Mouse (Mus musculus) spleen, postnatal 36 days (tissue): ENCODE results near the gene Chrm3.
A peak's percentile ranks its signal among the peaks of the same experiment; 100 is the strongest.

Experiments used
- DNase-seq, 2 experiments: peaks; one replicate each; pipeline ENCODE4 v3.0.0; 2022; ENCODE audit warnings: low spot score in 2 of 2, mixed read lengths in 1 of 2

Chrm3 gene

DNA sequence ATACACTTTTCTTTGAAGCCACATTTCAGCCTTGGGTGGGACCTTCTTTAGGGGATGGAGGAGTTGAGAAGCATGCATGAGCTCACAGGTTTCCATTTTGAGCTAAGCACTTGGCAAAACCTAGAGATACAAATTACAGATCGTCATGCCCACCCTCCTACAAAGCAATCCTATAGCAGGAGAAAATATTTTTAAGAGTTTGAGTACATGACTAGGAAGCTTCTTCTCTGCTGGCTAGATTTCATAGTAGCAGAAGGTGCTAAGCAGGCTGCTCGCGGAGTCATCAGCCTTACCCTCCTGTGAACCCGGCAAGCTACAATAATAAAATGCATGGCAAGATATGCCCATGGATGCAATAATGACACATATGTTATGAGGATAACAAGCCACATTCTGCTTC is 124.4 kb downstream of the Chrm3 start:
- no peak for DNase-seq

DNA sequence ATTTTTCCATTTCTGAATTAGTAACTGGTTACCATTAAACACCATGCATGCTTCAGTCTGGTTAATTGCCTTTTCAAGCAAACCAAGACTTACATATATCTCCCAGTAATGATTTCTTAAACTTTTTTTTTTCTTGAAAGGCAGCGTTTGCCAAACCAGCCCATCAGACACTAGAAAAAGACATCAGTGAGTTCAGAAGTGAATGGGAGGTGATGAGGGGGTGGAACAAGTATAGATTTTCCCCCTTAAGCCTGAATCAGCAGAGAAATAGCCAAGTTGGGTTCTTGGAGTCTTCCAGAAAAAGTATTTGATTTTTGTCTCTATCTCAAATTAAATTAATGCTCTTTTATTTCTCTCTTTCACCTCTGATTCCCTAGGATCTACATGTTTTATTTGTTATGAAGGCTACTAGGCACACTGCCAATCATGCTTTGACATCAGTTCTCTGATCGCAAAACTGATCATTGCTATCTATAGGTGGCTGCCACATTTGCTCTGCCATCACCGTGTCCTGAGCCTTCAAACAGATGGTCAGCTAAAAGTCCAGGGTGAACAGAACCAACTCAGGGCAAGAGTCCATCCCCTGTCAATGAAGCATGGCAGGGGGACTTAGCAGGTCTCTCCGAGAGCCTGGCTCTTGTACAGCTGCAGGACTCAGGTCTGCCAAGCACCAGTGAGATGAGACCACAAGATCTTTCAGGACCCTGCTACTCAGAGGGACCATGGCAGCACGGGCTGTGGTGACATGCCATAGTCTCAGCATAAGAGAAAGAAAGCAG is 125.1 kb downstream of the Chrm3 start:
- no peak for DNase-seq

DNA sequence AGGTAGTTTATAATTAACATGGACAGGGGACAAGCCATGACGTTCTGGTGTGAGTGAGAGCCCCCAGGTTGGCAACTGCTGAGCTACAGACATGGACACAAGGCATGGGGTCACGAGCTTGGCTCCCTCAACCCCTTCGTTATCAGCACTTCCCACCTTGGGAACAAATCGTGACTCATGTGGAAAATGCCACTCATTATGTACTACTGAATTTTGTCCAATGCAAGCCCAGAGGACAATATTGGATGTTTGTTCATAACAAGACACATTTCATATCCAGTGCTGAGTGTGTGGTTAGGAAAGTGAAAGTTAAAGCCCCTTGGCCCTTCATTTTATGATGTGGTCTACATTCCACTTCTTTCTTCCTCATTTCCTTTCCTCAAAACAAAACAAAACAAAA is 140.2 kb downstream of the Chrm3 start:
- DNase-seq = no peak

DNA sequence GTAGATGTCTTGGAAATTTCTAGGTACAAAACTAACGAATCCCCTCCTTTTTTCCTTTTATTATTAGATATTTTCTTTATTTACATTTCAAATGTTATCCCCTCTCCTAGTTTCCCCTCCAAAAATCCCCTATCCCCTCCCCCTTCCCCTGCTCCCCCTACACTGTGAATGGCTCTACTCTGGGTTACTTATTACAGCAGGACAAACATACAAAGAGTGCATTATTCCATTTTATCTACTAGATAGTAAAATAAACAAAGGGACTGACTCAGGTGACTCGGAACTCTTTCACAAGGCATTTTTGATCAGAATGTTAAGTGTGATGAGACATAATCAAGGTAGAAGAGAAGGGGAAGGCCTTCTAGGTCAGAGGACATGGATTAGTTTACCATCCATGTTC is 148.5 kb downstream of the Chrm3 start:
- DNase-seq = no peak

DNA sequence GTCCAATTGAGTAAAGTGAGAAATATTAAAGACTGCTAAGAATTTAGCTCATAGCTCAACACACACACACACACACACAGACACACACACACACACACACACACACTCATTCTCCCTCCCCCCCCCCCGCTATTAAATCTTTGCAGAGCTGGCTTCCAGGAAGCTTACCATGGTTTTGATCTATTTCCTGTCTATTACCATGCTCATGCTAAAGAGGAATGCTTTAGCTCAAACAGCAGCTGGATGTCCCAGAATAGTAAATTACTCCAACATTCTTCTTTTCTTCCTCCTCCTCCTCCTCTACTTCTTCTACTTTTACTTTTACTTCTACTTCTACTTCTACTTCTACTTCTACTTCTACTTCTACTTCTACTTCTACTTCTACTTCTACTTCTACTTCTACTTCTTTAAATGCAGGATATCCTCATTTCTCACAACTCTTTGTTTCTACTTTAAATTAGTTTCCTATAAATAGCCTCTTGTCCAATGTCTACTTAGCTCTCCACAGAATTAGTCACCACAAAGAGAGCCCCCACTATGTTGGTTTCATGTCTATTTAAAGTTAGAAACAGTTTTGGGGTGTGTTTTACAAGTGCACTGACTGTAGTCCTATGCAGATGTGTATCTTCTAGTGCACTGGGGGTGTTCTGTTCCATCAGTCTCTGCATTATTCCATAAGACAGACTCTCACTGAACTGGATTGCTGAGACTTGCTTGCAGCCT is 150.0 kb downstream of the Chrm3 start:
- peak; percentile 18 to 40 for DNase-seq

DNA sequence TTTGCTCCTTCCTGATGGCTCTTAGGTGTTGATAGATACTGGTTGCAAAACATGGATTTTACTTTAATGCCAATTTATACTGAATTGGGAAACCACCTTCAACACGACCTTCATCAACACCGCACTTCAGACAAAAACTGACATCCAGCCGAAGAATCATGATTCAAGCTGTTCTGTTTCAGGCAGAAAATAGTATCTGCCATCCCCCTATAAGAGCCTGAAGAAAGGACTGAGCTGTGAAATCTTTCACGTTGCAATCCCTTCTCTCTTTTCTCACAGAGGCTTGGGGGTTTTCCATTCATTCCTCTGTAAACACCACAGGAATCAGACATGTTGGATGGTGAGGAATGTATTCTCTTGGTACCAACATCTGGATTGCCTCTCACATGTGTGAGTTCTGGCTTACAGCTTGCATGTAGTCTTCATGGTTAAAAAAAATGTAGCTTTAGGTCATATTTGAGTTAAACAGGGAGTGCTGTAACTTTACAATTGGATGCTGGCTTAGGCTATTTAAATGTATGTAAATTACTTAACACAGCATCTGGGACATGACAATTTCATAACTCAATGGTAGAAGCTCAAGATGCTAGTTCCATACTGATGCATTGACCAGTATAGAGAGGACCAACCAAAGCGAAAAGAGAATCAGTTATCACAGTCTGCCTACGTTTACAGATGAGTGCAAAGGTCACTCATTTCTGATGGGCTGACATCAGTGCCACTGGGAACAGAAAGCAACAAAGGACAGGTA is 161.3 kb downstream of the Chrm3 start:
- DNase-seq = no peak

DNA sequence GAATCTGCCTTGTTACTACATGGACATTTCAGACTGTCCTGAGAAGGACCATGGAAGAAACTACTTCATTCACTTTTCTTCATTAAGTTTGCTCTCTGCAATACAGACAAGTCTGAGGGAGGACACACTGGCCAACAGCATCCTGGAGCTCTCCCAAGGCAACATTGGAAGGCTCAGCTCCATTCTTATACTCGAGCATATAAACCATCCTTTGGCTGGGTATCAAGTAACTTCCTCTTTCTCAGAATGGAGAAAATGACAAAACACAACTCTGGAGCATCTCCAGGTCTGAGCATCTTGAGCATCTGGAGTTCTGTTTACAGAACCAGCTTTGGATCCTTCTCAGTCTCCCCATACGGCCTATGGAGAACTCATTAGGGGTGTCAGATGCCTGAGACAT is 170.8 kb downstream of the Chrm3 start:
- no peak for DNase-seq

DNA sequence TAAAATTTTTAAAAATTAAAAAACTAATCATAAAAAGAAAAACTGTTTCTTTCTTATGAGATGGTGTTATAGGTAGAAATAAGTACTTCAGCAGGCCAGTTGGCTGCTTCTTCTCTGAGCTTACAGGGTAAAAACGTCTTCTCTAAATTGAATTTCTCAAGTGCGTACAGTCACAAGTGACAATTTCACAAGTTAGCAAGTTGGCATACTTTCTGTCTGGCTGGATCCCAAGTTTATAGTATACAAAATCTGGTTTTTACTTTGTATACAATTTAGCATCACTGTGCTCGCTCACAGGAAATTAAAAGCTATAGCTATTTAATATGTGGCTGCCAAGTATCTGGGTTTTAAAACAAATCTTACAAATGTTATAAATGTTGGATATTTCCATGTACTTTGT is 172.7 kb downstream of the Chrm3 start:
- no peak for DNase-seq

DNA sequence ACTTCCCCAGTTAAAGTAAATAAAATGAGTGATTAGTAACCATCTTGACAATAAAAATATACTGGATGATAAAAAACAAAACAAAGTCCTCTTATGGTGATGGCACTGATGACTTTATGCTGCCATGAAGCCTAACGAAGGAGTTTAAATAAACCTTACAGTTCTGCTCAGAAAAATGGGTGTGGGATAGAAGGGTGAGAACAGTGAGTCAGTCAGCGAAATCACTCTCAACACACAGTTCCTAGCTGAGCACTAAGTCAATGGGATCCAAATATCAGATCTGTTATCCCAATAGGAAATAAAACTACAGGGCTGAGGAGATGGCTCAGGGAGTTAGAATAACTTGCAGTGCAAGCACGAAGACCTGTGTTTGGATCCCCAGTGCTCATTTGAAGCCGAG is 176.8 kb downstream of the Chrm3 start:
- no peak for DNase-seq

DNA sequence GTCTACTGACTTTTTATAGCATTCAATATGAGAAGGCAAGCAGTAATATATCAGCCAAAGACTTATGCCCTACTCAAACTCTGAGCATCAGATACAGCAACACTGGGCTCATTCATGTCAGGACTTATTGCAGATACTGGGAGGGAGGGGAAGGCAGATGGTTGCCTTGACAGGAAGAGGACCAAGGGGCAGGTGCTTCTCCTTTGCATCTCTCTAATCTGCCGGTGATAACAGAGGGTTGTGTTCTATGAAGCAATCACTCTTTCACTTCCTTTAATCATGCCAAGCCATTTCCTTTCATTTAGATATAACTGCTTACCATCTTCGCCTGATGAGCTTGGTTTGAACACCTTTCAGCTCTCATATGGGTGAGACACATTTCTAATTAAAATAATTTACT is 177.9 kb downstream of the Chrm3 start:
- peak; percentile 78 to 79 for DNase-seq

DNA sequence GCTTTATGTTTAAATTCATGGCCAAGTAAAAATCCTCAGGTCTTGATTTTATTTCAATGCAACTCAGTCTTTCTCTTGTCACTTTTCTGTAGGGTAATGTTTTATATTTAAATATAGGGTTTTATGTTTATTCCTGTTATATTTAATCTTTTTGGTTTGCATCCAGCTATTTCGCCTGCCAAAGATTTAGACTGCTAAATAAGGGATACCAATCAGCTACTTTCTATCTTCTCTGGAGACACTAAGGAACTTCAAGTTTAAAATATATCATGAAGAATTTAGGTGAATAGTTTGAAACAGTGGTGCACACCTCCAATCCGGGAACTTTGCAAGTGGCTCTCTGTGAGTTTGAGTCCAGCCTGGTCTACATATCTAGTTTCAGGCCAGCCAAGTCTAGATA is 190.1 kb downstream of the Chrm3 start:
- no peak for DNase-seq

DNA sequence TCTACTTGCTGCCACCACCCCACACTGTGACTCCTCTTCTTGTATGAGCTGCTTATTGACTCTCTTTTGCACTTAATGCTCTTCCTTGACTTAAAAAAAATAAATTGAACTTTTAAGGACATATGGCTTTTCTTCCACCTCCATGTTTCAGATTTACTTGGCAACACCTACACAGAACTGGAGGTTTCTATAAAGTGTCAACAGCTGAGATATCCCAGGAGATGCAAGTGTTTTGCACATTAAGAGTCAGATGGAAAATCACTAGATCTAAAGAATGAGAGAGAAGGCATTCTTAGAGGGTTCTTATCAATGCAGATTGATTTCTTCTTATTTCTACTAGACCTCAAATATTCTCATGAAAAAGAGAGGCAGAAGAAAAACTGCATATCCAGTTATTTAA is 197.3 kb downstream of the Chrm3 start:
- no peak for DNase-seq

DNA sequence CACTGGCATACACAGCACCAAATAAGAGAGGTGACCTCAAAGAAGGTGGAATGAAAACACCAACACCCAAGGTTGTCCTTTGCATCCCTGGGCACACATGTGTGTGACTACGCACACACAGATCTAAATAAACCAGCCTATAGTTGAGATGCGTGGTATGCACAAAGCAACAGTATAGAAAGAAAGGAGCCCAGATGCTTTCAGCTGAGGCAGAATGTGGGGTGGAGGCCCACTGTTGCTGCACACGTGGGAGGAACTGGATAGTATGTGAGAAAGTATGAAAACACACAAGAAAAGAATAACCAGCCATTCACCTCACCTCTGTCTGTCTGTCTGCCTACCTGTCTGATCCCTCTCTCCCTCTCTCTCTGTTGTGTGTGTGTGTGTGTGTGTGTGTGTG is 203.2 kb downstream of the Chrm3 start:
- DNase-seq = no peak

DNA sequence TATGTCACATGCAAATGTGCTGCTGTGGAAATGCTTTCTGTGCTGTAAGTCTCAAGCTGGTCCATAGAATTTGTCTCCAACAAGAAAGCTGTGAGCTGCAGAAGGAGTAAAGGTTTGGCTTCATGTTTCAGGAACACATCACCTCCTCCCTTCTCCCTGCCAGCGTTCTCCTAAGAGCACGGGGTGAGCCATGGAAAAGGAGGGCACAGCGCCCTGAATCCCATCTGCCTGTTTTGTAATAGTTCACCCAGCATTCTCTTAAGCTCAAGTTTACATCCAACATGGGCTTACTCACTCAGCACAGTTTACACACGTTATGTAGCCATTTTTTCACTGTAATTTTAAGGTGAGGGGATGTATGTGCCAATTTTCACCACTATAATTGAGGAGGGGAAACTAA is 220.1 kb downstream of the Chrm3 start:
- no peak for DNase-seq

DNA sequence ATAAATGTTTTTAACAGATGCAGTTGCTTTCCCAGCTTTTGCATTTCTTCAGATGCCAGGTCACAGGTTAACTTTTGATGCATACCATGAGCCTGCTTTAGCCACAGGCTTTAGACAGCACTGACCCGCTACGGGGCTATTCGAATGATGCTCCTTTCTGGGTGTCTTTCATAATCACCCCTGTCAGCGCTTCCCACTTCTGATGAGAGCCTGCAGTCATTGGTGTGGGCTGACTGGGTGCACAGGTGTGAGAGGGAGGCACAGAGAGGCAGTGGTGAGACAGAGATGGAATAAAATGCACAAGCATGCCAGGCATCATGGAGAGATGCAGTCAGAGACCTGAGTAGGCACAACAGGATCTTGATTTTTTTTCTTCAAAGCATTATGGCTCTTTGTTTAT is 221.8 kb downstream of the Chrm3 start:
- no peak for DNase-seq

DNA sequence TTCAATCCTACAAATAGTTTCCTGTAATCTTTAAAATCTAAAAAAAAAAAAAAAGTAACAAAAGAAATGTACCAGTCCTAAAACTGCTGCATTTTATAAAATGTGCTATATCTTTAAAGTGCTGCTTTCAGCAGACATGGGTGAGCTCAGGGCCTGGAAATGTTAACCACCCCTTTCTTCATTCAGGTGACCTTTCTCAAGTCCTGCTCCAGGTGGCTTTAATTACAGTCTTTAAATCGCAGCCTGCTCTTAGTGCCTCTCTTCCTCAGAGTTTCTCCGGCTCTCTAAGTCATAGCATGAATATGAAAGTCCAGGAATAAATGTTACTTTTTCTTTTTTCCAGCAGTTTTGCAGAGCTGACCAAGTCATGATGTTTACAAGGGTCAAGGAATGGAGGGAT is 229.6 kb downstream of the Chrm3 start:
- DNase-seq = no peak

DNA sequence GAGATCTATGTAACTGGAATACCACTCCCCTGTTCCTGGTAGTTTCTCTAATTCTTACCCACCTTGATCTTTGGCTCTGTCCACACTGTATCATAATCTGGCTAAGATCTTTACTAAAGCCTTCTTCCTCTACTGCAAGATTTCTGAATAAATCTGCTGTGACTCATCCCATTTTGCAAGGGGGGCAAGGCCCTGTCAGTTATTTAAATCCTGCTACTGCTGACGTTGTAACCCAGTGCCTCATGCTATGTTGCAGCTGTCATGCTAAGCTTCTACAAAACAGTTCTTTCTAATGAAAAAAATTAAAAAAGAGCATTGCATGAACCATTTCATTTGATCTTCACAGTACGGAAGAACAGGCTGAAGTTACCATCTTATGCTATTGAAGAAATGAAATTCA is 248.4 kb downstream of the Chrm3 start:
- DNase-seq = no peak

DNA sequence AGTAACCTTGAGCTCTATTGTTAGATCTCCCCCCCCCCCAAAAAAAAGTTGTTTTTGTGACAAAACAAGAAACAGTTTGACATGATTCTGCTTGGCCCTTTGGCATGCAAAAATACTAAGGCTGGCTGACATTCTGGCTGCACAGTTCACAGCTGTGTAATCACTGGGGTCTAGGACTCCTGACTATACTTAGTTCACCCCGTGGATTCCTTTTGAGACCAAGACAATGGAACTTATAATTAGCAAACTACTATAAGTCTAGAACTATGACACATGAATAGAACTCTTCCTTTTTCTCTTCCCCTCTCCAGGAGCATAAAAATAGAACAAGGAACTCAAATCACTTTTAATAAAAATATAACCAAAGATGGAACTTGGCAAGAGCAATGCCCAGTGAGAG is 251.1 kb downstream of the Chrm3 start:
- no peak for DNase-seq

DNA sequence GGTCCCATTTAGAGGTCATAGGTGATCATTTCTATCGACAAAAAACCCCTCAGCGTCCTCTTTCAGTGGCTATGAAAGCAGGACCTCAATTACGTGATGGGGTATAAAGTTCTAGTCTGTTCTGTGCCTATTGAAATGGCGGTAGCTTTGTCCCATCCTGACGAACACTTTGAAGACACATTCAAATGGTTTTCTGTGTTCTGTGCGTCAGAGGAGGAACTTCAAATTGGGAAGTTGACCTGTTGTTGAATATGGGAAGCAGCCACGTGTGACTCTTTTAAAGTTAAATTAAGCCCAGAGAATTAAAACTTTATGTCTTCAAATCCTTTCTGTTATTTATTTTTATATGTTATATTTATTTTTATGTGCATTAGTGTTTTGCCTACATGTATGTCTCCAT is 253.3 kb downstream of the Chrm3 start:
- DNase-seq = peak; percentile 41 to 54

DNA sequence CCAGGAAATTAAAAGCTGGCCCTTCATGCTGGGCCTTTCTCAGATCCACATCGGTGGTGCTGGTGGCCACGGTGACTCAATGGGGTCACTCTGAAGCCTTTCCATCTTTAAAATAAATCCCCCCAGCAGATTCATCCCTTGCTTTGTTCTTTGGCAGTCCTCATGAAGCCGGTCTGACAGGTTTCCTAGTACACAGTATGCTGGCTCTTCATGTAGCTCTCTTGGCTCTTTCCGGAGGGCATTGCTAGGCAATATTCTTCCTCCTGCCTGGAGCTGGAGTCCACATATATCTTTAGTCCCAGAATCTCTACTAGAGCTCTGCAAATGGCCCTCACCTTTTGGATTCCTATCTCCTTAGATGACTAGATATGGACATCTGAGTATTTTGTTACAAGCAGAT is 269.9 kb downstream of the Chrm3 start:
- DNase-seq = no peak

DNA sequence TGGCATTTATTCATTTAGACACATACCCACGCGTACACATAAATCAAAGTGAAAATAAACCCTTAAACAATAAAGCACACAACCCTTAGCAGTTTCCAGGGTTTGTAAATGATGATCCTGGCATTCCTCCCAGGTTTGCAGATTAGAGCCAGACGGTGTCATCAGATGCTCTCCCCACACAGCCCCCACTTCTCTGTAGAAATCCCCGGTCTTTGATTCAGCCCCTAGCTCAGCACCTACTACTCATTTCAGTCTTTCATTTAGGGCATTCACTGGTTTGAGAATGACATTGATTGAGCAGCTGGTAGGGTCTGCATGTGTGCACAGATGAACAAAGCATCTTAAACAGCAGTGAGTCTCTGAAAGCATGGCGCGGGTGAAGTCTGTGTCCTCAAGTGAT is 274.3 kb downstream of the Chrm3 start:
- DNase-seq = no peak

DNA sequence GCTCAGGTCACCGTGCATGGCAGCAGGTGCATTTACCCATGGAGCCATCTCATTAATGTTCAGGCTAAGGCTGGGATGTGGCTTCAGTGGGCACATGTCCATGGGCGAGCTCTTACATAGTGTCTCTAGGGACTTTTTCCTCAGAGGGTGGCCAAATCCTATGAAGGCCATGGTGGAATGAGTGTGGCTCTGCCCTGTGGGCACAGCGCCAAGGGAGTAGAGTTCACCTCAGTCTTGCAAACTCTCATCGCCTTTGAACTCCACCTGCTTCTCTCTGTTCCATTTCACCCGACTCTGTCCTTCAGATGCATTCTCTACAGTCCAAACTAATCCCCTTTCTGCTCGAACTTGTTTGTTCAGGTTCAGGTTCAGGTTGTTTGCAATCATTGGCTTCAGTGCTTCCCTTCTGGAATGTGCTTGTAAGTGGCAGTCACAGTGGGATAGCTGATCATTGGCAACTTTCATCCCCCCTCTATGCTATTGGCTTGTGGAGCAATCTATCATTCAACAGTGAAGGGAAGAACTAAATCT is 278.7 kb downstream of the Chrm3 start:
- DNase-seq = no peak

DNA sequence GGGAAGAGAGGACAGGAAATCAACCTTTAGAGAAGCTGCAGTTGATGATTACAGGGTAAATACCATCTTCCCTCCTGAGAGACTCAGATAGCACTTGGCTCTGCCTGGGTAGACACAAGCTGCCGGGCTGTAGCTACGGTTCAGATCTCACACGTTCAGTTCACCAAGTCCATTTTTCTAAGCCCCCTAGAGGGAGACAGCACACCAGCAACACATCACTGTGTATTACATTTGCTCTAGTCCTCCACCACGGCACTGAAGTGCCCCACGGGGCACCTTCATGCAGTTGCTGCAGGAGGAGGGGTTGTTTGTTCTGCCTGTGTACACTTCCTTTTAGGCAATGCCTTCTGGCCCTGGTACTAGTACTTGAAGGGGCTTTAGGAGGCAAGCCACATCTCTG is 289.5 kb downstream of the Chrm3 start:
- DNase-seq = peak; percentile 80 to 85
